Mouse (Mus musculus) spleen, postnatal 36 days (tissue): ENCODE measurements at regions not wholly inside any gene's neighbourhood (a gene's known extent, or its start where the extent isn't known, plus 50 kb on each side); places are given as distances from the start of the nearest gene placed in this dataset.

Source experiments
- DNase-seq, 2 experiments: peaks; one replicate each; pipeline ENCODE4 v3.0.0; 2022; ENCODE audit warnings: low spot score in 2 of 2, mixed read lengths in 1 of 2

DNA sequence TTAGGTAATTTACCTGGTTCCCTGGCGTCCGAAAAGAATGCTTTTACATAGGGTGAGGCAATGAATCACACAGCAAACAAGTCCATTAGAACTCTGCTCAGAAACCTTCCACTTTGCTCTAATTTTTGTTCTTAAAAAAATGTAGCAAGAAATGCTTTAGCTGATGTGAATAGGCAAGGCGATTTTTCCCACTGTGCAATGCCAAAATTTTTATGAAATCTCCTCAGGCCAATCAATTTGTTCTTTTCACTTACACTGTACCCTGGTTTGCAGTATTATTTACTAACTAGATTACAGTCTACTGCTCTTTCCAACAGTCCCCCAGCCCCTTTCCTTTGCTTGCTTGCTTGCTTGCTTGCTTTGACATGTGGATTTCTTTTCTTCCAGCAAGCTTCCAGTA is 353.1 kb upstream of the Mmadhc start:
- DNase-seq: no peak

DNA sequence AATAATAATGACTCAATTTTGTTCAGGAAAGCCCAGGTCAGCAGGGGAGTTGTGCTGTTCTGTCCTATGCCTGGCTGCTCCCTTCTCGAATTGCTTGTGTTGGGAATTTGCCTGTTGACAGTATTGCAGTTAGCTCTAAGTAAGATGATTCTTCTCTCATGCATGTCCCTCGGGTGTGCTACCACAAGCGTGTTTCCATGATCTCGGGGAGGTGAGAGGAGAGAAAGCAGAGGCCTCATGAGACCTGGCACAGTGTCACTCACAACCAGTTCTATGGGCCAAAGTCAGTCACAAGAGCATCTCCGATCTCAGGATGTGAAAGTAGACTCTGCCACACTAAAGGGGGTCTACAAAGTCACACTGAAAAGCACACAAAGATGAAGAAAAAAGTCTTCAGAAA is 346.6 kb upstream of the Mmadhc start:
- DNase-seq: no peak

DNA sequence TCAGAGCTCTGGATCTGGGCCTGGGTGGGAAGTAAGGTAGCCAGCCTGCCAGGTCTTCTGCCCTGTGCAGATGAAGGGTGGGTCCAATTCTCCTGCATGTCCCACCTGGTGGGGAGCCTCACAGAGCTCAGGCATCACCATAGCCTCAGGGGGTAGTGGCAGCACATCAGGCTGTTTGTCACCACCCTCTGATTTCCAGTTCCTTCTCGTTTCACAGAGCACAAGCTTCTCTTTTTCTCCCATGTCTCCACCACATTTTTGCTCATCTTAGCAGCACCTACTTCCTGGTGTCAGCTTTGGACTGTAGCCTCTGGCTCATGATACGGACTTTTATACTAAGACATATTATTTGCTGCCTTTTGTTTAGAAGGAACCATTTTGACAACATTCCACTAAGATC is 345.6 kb upstream of the Mmadhc start:
- DNase-seq: peak; percentile 6 to 10

GRCm38 (mm10) chr2:50635896-50636295 is 339.3 kb upstream of the Mmadhc start:
- DNase-seq: no peak

- DNase-seq: peak in 1 of 2 experiments; percentile 16
Observed at GRCm38 (mm10) chr2:50631786-50632185, 335.2 kb upstream of the Mmadhc start.

- no peak for DNase-seq
Observed at GRCm38 (mm10) chr2:50627501-50627900, 330.9 kb upstream of the Mmadhc start.

- no peak for DNase-seq
Observed at GRCm38 (mm10) chr2:50625233-50625749, 328.7 kb upstream of the Mmadhc start.

DNA sequence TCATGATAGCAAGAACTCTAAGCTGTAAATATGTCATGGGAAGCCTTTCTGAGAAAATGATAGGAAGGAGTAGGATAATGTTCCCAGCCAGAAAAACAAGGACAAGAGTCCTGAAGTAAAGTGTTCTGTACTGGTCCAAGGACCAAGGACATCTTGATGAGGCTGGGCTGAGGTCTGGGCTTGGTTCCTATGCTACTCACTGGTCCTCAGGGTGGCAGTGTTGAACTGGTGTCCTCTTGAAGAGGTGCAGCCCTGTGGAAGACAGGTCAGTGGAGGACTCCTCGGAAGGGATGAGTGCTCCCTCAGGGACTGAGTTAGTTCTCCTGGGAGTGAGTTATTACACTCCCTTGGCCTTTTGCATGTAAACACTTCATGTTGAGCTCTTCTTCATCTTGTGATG is 312.5 kb upstream of the Mmadhc start:
- DNase-seq: peak; percentile 10 to 22

GRCm38 (mm10) chr2:50589195-50589594 is 292.6 kb upstream of the Mmadhc start:
- DNase-seq: peak; percentile 5 to 7

DNA sequence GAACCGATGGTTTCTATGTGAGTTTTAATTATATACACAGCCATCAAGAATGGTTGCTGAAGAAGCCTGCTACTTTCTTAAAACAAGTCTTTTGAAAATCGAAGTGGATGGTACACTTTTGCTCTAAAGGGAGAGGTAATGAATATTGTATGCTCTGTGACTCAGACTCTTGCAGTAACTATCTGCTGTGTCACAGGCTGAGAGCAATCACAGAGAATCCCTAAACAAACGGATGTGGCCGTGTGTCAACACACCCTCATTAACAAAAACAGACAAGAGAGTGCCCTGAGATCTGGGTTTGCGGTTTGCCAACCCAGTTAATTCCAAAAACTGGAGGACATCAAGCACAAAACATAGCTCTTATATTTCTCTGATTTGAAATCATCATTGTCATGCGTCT is 292.1 kb upstream of the Mmadhc start:
- no peak for DNase-seq

GRCm38 (mm10) chr2:50586321-50587050 is 289.9 kb upstream of the Mmadhc start:
- no peak for DNase-seq

DNA sequence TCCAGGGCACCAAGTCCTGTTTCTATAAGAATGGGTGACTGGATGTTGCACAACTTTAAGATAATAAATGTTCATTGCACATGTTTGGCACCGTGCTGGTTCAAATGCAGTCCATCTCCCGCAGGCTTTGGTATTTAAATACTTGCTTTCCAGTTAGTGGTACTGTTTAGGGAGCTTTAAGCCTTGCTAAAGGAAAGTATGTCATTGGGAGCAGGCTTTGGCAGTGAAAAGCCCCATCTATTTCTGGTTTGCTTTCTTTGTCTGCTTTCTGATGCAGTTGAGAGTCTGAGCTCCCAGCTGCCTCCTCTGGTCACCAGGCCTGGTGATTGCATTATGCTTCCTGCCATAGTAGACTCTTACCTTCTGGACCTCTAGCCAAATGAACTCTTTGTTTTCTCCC is 283.0 kb upstream of the Mmadhc start:
- DNase-seq: no peak

DNA sequence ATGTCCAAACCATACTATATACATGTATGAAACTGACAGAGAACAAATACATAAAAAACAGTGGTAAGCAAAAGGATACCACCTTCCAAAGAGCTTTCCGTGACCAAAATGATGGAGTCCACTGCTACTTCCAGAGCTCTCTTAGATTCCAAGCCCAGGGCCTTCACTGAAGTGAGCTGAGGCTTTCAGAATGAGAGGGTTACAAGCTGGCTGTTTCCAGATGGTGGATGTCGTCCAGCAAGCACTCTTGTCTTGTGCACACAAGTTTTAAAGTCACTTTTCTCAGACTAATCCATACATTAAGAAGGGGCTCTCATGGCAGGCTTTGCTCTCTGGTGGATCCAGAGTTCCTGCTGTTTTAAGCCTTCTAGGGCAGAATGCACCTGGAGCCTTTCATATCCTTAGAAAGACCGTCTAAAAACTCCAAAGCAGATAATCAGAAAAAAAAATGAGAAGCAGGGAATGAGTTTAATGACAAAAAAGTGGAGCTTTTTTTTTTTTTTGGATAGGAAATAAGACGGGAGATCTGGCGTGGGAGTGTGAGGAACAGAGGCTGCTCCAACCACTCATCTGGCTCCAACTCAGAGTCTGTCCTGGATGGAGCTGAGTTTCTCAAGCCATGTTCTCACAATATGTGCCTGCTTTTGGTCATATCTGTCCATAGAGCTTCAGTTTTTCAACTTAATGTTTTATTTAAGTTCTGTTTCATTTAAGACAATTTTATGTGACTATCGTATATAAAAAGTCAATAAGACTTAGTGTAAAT is 281.9 kb upstream of the Mmadhc start:
- no peak for DNase-seq

DNA sequence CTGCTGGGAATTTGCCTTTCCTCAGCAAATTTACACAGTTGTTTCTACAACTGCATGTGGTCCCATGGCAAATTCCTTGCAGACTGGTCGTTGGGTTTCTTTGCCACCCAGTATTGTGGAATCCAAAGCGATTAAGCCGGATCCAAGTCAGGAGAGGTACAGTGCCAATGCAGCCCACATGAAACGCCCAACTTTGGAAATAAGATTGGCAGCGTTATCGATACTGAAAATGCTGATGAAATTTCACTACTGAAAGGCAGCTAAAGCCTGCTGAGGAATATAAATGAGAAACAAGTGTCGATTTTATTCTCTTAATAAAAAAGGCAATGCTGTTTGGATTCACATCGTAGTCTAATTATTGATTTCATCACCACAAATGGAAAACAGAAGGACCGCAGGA is 281.1 kb upstream of the Mmadhc start:
- DNase-seq: no peak

DNA sequence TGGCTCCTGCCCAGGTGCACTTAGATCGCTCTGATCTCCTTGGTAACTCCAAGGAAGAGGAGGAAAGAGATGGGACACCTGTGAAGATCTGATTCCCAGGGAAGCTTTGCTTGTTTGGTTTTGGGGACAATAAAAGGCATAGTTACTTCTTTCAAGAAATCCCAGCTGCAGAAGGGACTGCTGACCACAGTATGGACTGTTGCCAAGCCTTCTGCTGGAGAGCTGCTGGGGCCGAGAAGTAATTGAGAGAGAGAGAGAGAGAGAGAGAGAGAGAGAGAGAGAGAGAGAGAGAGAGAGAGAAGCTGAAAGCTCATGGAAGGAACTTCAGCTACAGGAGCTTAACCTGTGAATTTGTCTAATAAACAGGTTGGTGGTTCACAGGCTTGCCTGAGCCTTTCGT is 276.9 kb upstream of the Mmadhc start:
- DNase-seq: no peak

- no peak for DNase-seq
Observed at GRCm38 (mm10) chr2:50571021-50571420, 274.4 kb upstream of the Mmadhc start.

- no peak for DNase-seq
Observed at GRCm38 (mm10) chr2:50569502-50570285, 273.1 kb upstream of the Mmadhc start.

- no peak for DNase-seq
Observed at GRCm38 (mm10) chr2:50568777-50569501, 272.3 kb upstream of the Mmadhc start.

DNA sequence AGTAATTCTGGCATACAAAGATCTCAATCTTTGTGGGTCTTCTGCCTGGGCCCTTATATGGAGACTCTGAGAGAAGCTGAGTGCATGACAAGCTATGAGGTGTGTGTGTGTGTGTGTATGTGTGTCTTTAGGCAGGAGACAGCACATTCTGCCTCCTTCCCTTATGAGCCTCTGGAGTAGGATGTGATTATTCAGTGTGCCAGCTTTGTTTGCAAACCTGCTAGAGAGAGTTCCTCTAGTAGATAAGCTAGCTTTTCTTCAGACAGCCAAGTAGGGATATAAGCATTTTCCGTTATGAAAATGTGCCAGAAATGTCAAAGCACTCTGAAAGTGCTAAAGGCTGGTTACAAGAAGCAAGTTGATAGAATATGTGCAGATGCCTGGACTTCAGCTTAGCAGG is 270.9 kb upstream of the Mmadhc start:
- no peak for DNase-seq

GRCm38 (mm10) chr2:50554031-50554430 is 257.4 kb upstream of the Mmadhc start:
- no peak for DNase-seq

GRCm38 (mm10) chr2:50552437-50552836 is 255.8 kb upstream of the Mmadhc start:
- DNase-seq: no peak

GRCm38 (mm10) chr2:50549871-50550270 is 253.3 kb upstream of the Mmadhc start:
- DNase-seq: no peak
